Mouse (Mus musculus): ENCODE data around the gene Aqr. TPM values are rescaled to one million over a fixed set of nuclear protein-coding genes. Genes with fewer than 3 reads are reported as not detected.

The Aqr gene
- polyA plus RNA-seq, 1 experiment from 2014 or later = 66.4 TPM

- Histone ChIP-seq H3K4me3 (ENCODE audit: low read depth, low read length) (no peak overlapping the region), H3K9ac (ENCODE audit: low read length) (no peak overlapping the region), H3K9me3 (ENCODE audit: control insufficient read depth, low read length) (no peaks in the 10 kb centered on the region), H3K36me3 (ENCODE audit: control insufficient read depth, insufficient read depth, low read length) (peaks cover 11% of the 10 kb centered on the region; the same call in 1 of the 2 replicates), H3K4me2 (ENCODE audit: low read depth, severe bottlenecking) (no peak overlapping the region), H3K27ac (replicated peaks; ENCODE audit: low read depth, low read length) (no peak overlapping the region), H3K27me3 (ENCODE audit: control insufficient read depth, insufficient read depth, low read length) (no peaks in the 10 kb centered on the region), H3K4me1 (ENCODE audit: control insufficient read depth, insufficient read depth, low read length) (no peaks in the 10 kb centered on the region)
- ATAC-seq (ENCODE audit: insufficient number of reproducible peaks, low FRiP score, low TSS enrichment, low read depth) = no peak
- 95% methylated on average over 4 of the region's 4 CpGs for WGBS
- no peak for DNase-seq (ENCODE audit: low spot score)
These were observed 63.5 kb downstream of the Aqr start for GRCm38 (mm10) chr2:114123304-114123703.

- ATAC-seq (ENCODE audit: insufficient number of reproducible peaks, low FRiP score, low TSS enrichment, low read depth) (no peak), DNase-seq (ENCODE audit: low spot score) (no peak)
- no peak overlapping the region for H3K4me3 ChIP-seq (ENCODE audit: low read depth, low read length)
- H3K27me3 ChIP-seq (ENCODE audit: control insufficient read depth, insufficient read depth, low read length) = no peaks in the 10 kb centered on the region
- no peak overlapping the region for H3K9ac ChIP-seq (ENCODE audit: low read length)
- H3K27ac ChIP-seq (replicated peaks; ENCODE audit: low read depth, low read length) = no peak overlapping the region
- 81% methylated on average over 7 of the region's 7 CpGs for WGBS
- H3K9me3 ChIP-seq (ENCODE audit: control insufficient read depth, low read length) = no peaks in the 10 kb centered on the region
- peaks cover 9% of the 10 kb centered on the region; the same call in 1 of the 2 replicates for H3K36me3 ChIP-seq (ENCODE audit: control insufficient read depth, insufficient read depth, low read length)
- H3K4me1 ChIP-seq (ENCODE audit: control insufficient read depth, insufficient read depth, low read length) = no peaks in the 10 kb centered on the region
- no peak overlapping the region for H3K4me2 ChIP-seq (ENCODE audit: low read depth, severe bottlenecking)
These were observed 67.4 kb downstream of the Aqr start for GRCm38 (mm10) chr2:114119451-114119850.

GRCm38 (mm10) chr2:114117665-114118064, 69.2 kb downstream of the Aqr start:
- Histone ChIP-seq H3K36me3 (ENCODE audit: control insufficient read depth, insufficient read depth, low read length) (peaks cover 10% of the 10 kb centered on the region; the same call in 1 of the 2 replicates), H3K9me3 (ENCODE audit: control insufficient read depth, low read length) (no peaks in the 10 kb centered on the region), H3K27ac (replicated peaks; ENCODE audit: low read depth, low read length) (no peak overlapping the region), H3K9ac (ENCODE audit: low read length) (no peak overlapping the region), H3K4me1 (ENCODE audit: control insufficient read depth, insufficient read depth, low read length) (no peaks in the 10 kb centered on the region), H3K4me3 (ENCODE audit: low read depth, low read length) (no peak overlapping the region), H3K4me2 (ENCODE audit: low read depth, severe bottlenecking) (no peak overlapping the region), H3K27me3 (ENCODE audit: control insufficient read depth, insufficient read depth, low read length) (no peaks in the 10 kb centered on the region)
- 94% methylated on average over 3 of the region's 3 CpGs for WGBS
- ATAC-seq (ENCODE audit: insufficient number of reproducible peaks, low FRiP score, low TSS enrichment, low read depth) = no peak
- no peak for DNase-seq (ENCODE audit: low spot score)

GRCm38 (mm10) chr2:114117235-114117634, 69.6 kb downstream of the Aqr start:
- no peak for DNase-seq (ENCODE audit: low spot score)
- WGBS = 98% methylated on average over 3 of the region's 3 CpGs
- no peaks in the 10 kb centered on the region for H3K27me3 ChIP-seq (ENCODE audit: control insufficient read depth, insufficient read depth, low read length)

GRCm38 (mm10) chr2:114115563-114115962, 71.3 kb downstream of the Aqr start:
- peaks cover 9% of the 10 kb centered on the region; the same call in 1 of the 2 replicates for H3K36me3 ChIP-seq (ENCODE audit: control insufficient read depth, insufficient read depth, low read length)
- H3K4me3 ChIP-seq (ENCODE audit: low read depth, low read length) = no peak overlapping the region
- ATAC-seq (ENCODE audit: insufficient number of reproducible peaks, low FRiP score, low TSS enrichment, low read depth) (no peak), DNase-seq (ENCODE audit: low spot score) (no peak)
- H3K27me3 ChIP-seq (ENCODE audit: control insufficient read depth, insufficient read depth, low read length) = no peaks in the 10 kb centered on the region
- no peaks in the 10 kb centered on the region for H3K9me3 ChIP-seq (ENCODE audit: control insufficient read depth, low read length)
- H3K4me1 ChIP-seq (ENCODE audit: control insufficient read depth, insufficient read depth, low read length) = no peaks in the 10 kb centered on the region
- 94% methylated on average over 4 of the region's 4 CpGs for WGBS
- H3K9ac ChIP-seq (ENCODE audit: low read length) = no peak overlapping the region
- no peak overlapping the region for H3K4me2 ChIP-seq (ENCODE audit: low read depth, severe bottlenecking)
- H3K27ac ChIP-seq (replicated peaks; ENCODE audit: low read depth, low read length) = no peak overlapping the region

More at GRCm38 (mm10) chr2:114117235-114117634, 69.6 kb downstream of the Aqr start:
- no peak overlapping the region for H3K27ac ChIP-seq (replicated peaks; ENCODE audit: low read depth, low read length)
- no peaks in the 10 kb centered on the region for H3K4me1 ChIP-seq (ENCODE audit: control insufficient read depth, insufficient read depth, low read length)
- ATAC-seq (ENCODE audit: insufficient number of reproducible peaks, low FRiP score, low TSS enrichment, low read depth) = no peak
- no peak overlapping the region for H3K9ac ChIP-seq (ENCODE audit: low read length)
- peaks cover 10% of the 10 kb centered on the region; the same call in 1 of the 2 replicates for H3K36me3 ChIP-seq (ENCODE audit: control insufficient read depth, insufficient read depth, low read length)
- no peak overlapping the region for H3K4me3 ChIP-seq (ENCODE audit: low read depth, low read length)
- no peak overlapping the region for H3K4me2 ChIP-seq (ENCODE audit: low read depth, severe bottlenecking)
- no peaks in the 10 kb centered on the region for H3K9me3 ChIP-seq (ENCODE audit: control insufficient read depth, low read length)

GRCm38 (mm10) chr2:114107288-114108278, 79.2 kb downstream of the Aqr start:
- H3K9me3 ChIP-seq (ENCODE audit: control insufficient read depth, low read length) = no peaks in the 10 kb centered on the region
- H3K4me3 ChIP-seq (ENCODE audit: low read depth, low read length) = no peak overlapping the region
- 93% methylated on average over 23 of the region's 23 CpGs for WGBS
- no peaks in the 10 kb centered on the region for H3K27me3 ChIP-seq (ENCODE audit: control insufficient read depth, insufficient read depth, low read length)
- H3K9ac ChIP-seq (ENCODE audit: low read length) = no peak overlapping the region
- ATAC-seq (ENCODE audit: insufficient number of reproducible peaks, low FRiP score, low TSS enrichment, low read depth) (no peak), DNase-seq (ENCODE audit: low spot score) (no peak)
- H3K4me2 ChIP-seq (ENCODE audit: low read depth, severe bottlenecking) = no peak overlapping the region
- no peak overlapping the region for H3K27ac ChIP-seq (replicated peaks; ENCODE audit: low read depth, low read length)
- H3K4me1 ChIP-seq (ENCODE audit: control insufficient read depth, insufficient read depth, low read length) = no peaks in the 10 kb centered on the region
- peaks cover 5% of the 10 kb centered on the region; the same call in 1 of the 2 replicates for H3K36me3 ChIP-seq (ENCODE audit: control insufficient read depth, insufficient read depth, low read length)

- no peak overlapping the region for H3K27ac ChIP-seq (replicated peaks; ENCODE audit: low read depth, low read length)
- H3K36me3 ChIP-seq (ENCODE audit: control insufficient read depth, insufficient read depth, low read length) = peaks cover 7% of the 10 kb centered on the region
- H3K4me1 ChIP-seq (ENCODE audit: control insufficient read depth, insufficient read depth, low read length) = no peaks in the 10 kb centered on the region
- H3K4me2 ChIP-seq (ENCODE audit: low read depth, severe bottlenecking) = no peak overlapping the region
- no peaks in the 10 kb centered on the region for H3K9me3 ChIP-seq (ENCODE audit: control insufficient read depth, low read length)
- no peaks in the 10 kb centered on the region for H3K27me3 ChIP-seq (ENCODE audit: control insufficient read depth, insufficient read depth, low read length)
- no peak overlapping the region for H3K4me3 ChIP-seq (ENCODE audit: low read depth, low read length)
- ATAC-seq (ENCODE audit: insufficient number of reproducible peaks, low FRiP score, low TSS enrichment, low read depth) (no peak), DNase-seq (ENCODE audit: low spot score) (no peak)
- no peak overlapping the region for H3K9ac ChIP-seq (ENCODE audit: low read length)
- WGBS = 91% methylated on average over 8 of the region's 8 CpGs
These were observed 80.4 kb downstream of the Aqr start for GRCm38 (mm10) chr2:114106383-114106782.

- H3K4me1 ChIP-seq (ENCODE audit: control insufficient read depth, insufficient read depth, low read length) = no peaks in the 10 kb centered on the region
- H3K4me2 ChIP-seq (ENCODE audit: low read depth, severe bottlenecking) = no peak overlapping the region
- DNase-seq (ENCODE audit: low spot score) (no peak), ATAC-seq (ENCODE audit: insufficient number of reproducible peaks, low FRiP score, low TSS enrichment, low read depth) (no peak)
- H3K4me3 ChIP-seq (ENCODE audit: low read depth, low read length) = no peak overlapping the region
- H3K27me3 ChIP-seq (ENCODE audit: control insufficient read depth, insufficient read depth, low read length) = no peaks in the 10 kb centered on the region
- H3K36me3 ChIP-seq (ENCODE audit: control insufficient read depth, insufficient read depth, low read length) = peaks cover 4% of the 10 kb centered on the region
- H3K9ac ChIP-seq (ENCODE audit: low read length) = no peak overlapping the region
- no peak overlapping the region for H3K27ac ChIP-seq (replicated peaks; ENCODE audit: low read depth, low read length)
- 93% methylated on average over 3 of the region's 3 CpGs for WGBS
- no peaks in the 10 kb centered on the region for H3K9me3 ChIP-seq (ENCODE audit: control insufficient read depth, low read length)
These were observed 84.4 kb downstream of the Aqr start for GRCm38 (mm10) chr2:114102471-114102870.
